Mouse (Mus musculus) myocyte (in vitro differentiated cells): Measurements from ENCODE around the gene Ifna2. TPM values are rescaled to one million over a fixed set of nuclear protein-coding genes. Genes with fewer than 3 reads are reported as not detected.
A peak's percentile ranks its signal among the peaks of the same experiment; 100 is the strongest.

ENCODE experiments used
- H3K27me3 ChIP-seq: one replicate; pipeline ENCODE4 v1.6.1; 2011; ENCODE audit not compliant: control insufficient read depth, insufficient read depth, insufficient read length
- H3K36me3 ChIP-seq: one replicate; pipeline ENCODE4 v1.6.1; 2011; ENCODE audit not compliant: control insufficient read depth, insufficient read depth
- H3K4me2 ChIP-seq: one replicate; pipeline ENCODE4 v1.6.1; 2011; ENCODE audit warnings: low read depth, control low read depth
- H3K4me3 ChIP-seq: one replicate; pipeline ENCODE4 v1.5.1; 2011; ENCODE audit warnings: mild to moderate bottlenecking, control low read depth, moderate library complexity
- H3K79me2 ChIP-seq: one replicate; pipeline ENCODE4 v1.6.1; 2011; ENCODE audit not compliant: control insufficient read depth, insufficient read depth
- H3ac ChIP-seq: one replicate; pipeline ENCODE4 v1.6.1; 2011; ENCODE audit not compliant: control insufficient read depth, insufficient read length
- CEBPB ChIP-seq: IDR thresholded peaks from 2 replicates; pipeline ENCODE4 v1.6.1; 2011; ENCODE audit warnings: mild to moderate bottlenecking, moderate library complexity; ENCODE audit not compliant: poor library complexity, insufficient read depth, severe bottlenecking
- E2F4 ChIP-seq: IDR thresholded peaks from one replicate; pipeline ENCODE4 v1.6.1; 2011; ENCODE audit warnings: mild to moderate bottlenecking, control low read depth, moderate library complexity; ENCODE audit not compliant: insufficient read depth
- MAX ChIP-seq: IDR thresholded peaks from one replicate; pipeline ENCODE4 v1.6.1; 2011; ENCODE audit warnings: low read depth, mild to moderate bottlenecking, control low read depth
- MYOD1 ChIP-seq, 3 experiments: IDR thresholded peaks; one replicate each; pipeline ENCODE4 v1.6.1; 2011; ENCODE audit warnings: control low read depth in 2 of 3, low read depth in 2 of 3, mild to moderate bottlenecking in 2 of 3, moderate library complexity in 1 of 3; ENCODE audit not compliant: insufficient read length in 2 of 3, control insufficient read depth in 1 of 3
- MYOG ChIP-seq, 3 experiments: IDR thresholded peaks; one replicate each; pipeline ENCODE4 v1.6.1; 2011; ENCODE audit warnings: control low read depth in 2 of 3, low read depth in 2 of 3, mild to moderate bottlenecking in 2 of 3; ENCODE audit not compliant: insufficient read length in 2 of 3, control insufficient read depth in 1 of 3, insufficient read depth in 1 of 3
- POLR2A ChIP-seq: IDR thresholded peaks from one replicate; pipeline ENCODE4 v1.6.1; 2011; ENCODE audit warnings: low read depth, mild to moderate bottlenecking, control low read depth, moderate library complexity; ENCODE audit not compliant: insufficient read length
- POLR2AphosphoS2 ChIP-seq: IDR thresholded peaks from one replicate; pipeline ENCODE4 v1.6.1; 2011; ENCODE audit warnings: low read depth, control low read depth; ENCODE audit not compliant: insufficient read length
- REST ChIP-seq: IDR thresholded peaks from one replicate; pipeline ENCODE4 v1.6.1; 2011; ENCODE audit warnings: mild to moderate bottlenecking, control low read depth, moderate library complexity; ENCODE audit not compliant: insufficient read depth, insufficient read length
- SRF ChIP-seq: IDR thresholded peaks from one replicate; pipeline ENCODE4 v1.6.1; 2011; ENCODE audit warnings: low read depth; ENCODE audit not compliant: control insufficient read depth, insufficient read length
- TCF12 ChIP-seq: IDR thresholded peaks from one replicate; pipeline ENCODE4 v1.6.1; 2011; ENCODE audit warnings: mild to moderate bottlenecking, control low read depth; ENCODE audit not compliant: poor library complexity, insufficient read depth, severe bottlenecking
- TCF3 ChIP-seq: IDR thresholded peaks from one replicate; pipeline ENCODE4 v1.6.1; 2011; ENCODE audit warnings: low read depth, control low read depth; ENCODE audit not compliant: insufficient read length
- USF1 ChIP-seq: IDR thresholded peaks from one replicate; pipeline ENCODE4 v1.6.1; 2011; ENCODE audit warnings: low read depth, mild to moderate bottlenecking, control low read depth, moderate library complexity
- polyA plus RNA-seq: library from polyadenylated mRNA; unstranded; fragments of >200 nt; fragmentation: generic; extraction: Trizol; gene quantifications from one replicate; pipeline ENCODE4 v1.2.1, GENCODE M21; 2012; ENCODE audit warnings: missing spikeins

Ifna2 gene
- polyA plus RNA-seq, 1 experiment: not detected

- Histone ChIP-seq H3K79me2 (peaks cover 50% of the 10 kb centered on the region), H3ac (peak within 1 kb of the TSS; percentile 94), H3K27me3 (no peaks in the 10 kb centered on the region), H3K36me3 (peaks cover 13% of the 10 kb centered on the region), H3K4me3 (peak within 1 kb of the TSS; percentile 71), H3K4me2 (peak within 1 kb of the TSS; percentile 92)
- TF ChIP-seq USF1: no peak
- TF ChIP-seq TCF12: no peak
- TF ChIP-seq POLR2AphosphoS2: peak; percentile 79
- TF ChIP-seq CEBPB: no peak
- TF ChIP-seq REST: no peak
- no peak for TF ChIP-seq E2F4
- TF ChIP-seq SRF: no peak
- no peak for TF ChIP-seq TCF3
- TF ChIP-seq MYOG (IDR thresholded peaks at IDR 0.05; ENCODE audit: control insufficient read depth in 1 of 3, insufficient read depth in 1 of 3, insufficient read length in 2 of 3, low read depth in 2 of 3): peak in 1 of 3 experiments; percentile 25
- peak in 1 of 3 experiments; percentile 10 for TF ChIP-seq MYOD1 (IDR thresholded peaks at IDR 0.05; ENCODE audit: control insufficient read depth in 1 of 3, insufficient read length in 2 of 3, low read depth in 2 of 3)
- TF ChIP-seq POLR2A: peak; percentile 88
- no peak for TF ChIP-seq MAX
Measured at GRCm38 (mm10) chr4:88721791-88722721, 38.3 kb upstream of the Ifna2 start, which contains the start of the genes Gm26566 and Klhl9. Gene Gm26566, plus strand, starts transcription at chr4:88721805. Gene Klhl9, minus strand, starts transcription at chr4:88722465.

GRCm38 (mm10) chr4:88718715-88719114 is 35.0 kb upstream of the Ifna2 start:
- no peaks in the 10 kb centered on the region for H3K27me3 ChIP-seq
- H3K36me3 ChIP-seq: peaks cover 19% of the 10 kb centered on the region
- peak overlapping the region; percentile 92 for H3K4me2 ChIP-seq
- no peak for TF ChIP-seq POLR2AphosphoS2
- TF ChIP-seq TCF12: no peak
- TF ChIP-seq MYOG (IDR thresholded peaks at IDR 0.05; ENCODE audit: control insufficient read depth in 1 of 3, insufficient read depth in 1 of 3, insufficient read length in 2 of 3, low read depth in 2 of 3): no peak
- no peak for TF ChIP-seq REST
- H3K79me2 ChIP-seq: peaks cover 65% of the 10 kb centered on the region
- H3ac ChIP-seq: no peak overlapping the region
- no peak overlapping the region for H3K4me3 ChIP-seq

- Histone ChIP-seq H3K27me3 (no peaks in the 10 kb centered on the region), H3K79me2 (peaks cover 44% of the 10 kb centered on the region), H3K4me2 (peak overlapping the region; percentile 30), H3K36me3 (peaks cover 17% of the 10 kb centered on the region), H3ac (no peak overlapping the region), H3K4me3 (no peak overlapping the region)
- TF ChIP-seq USF1 (no peak), MYOD1 (IDR thresholded peaks at IDR 0.05; ENCODE audit: control insufficient read depth in 1 of 3, insufficient read length in 2 of 3, low read depth in 2 of 3) (peak in 1 of 3 experiments; percentile 55), SRF (no peak), MYOG (IDR thresholded peaks at IDR 0.05; ENCODE audit: control insufficient read depth in 1 of 3, insufficient read depth in 1 of 3, insufficient read length in 2 of 3, low read depth in 2 of 3) (peak in 1 of 3 experiments; percentile 61), REST (no peak), E2F4 (no peak), MAX (no peak), POLR2A (no peak), POLR2AphosphoS2 (no peak), TCF3 (no peak), TCF12 (no peak), CEBPB (no peak)
Measured at GRCm38 (mm10) chr4:88715059-88715458, 31.3 kb upstream of the Ifna2 start.

- Histone ChIP-seq H3K79me2 (peaks cover 37% of the 10 kb centered on the region), H3ac (no peak overlapping the region), H3K4me2 (peak overlapping the region; percentile 30), H3K4me3 (no peak overlapping the region), H3K27me3 (no peaks in the 10 kb centered on the region), H3K36me3 (peaks cover 17% of the 10 kb centered on the region)
- TF ChIP-seq TCF12: no peak
Measured at GRCm38 (mm10) chr4:88714281-88714680, 30.6 kb upstream of the Ifna2 start.

GRCm38 (mm10) chr4:88707128-88707826 is 23.6 kb upstream of the Ifna2 start:
- no peak for TF ChIP-seq E2F4
- TF ChIP-seq USF1: no peak
- TF ChIP-seq REST: no peak
- no peak for TF ChIP-seq POLR2A
- TF ChIP-seq TCF12: no peak
- TF ChIP-seq MYOD1 (IDR thresholded peaks at IDR 0.05; ENCODE audit: control insufficient read depth in 1 of 3, insufficient read length in 2 of 3, low read depth in 2 of 3): no peak
- no peak for TF ChIP-seq POLR2AphosphoS2
- no peak for TF ChIP-seq MAX
- no peak for TF ChIP-seq TCF3
- TF ChIP-seq MYOG (IDR thresholded peaks at IDR 0.05; ENCODE audit: control insufficient read depth in 1 of 3, insufficient read depth in 1 of 3, insufficient read length in 2 of 3, low read depth in 2 of 3): no peak
- no peak for TF ChIP-seq SRF
- no peak for TF ChIP-seq CEBPB
- no peaks in the 10 kb centered on the region for H3K79me2 ChIP-seq

More at GRCm38 (mm10) chr4:88707128-88707826, 23.6 kb upstream of the Ifna2 start:
- no peak overlapping the region for H3ac ChIP-seq
- no peak overlapping the region for H3K4me2 ChIP-seq
- H3K27me3 ChIP-seq: no peaks in the 10 kb centered on the region
- H3K36me3 ChIP-seq: no peaks in the 10 kb centered on the region
- H3K4me3 ChIP-seq: no peak overlapping the region
